Mouse (Mus musculus): ENCODE measurements around the gene Lrpprc.

- TF ChIP-seq CTCF (IDR thresholded peaks at IDR 0.05; ENCODE audit: low read depth, low read length) = no peak
- no peak for TF ChIP-seq POLR2AphosphoS5 (IDR thresholded peaks at IDR 0.05; ENCODE audit: insufficient replicate concordance, low read depth, low read length)
- no peak for TF ChIP-seq GATA1 (IDR thresholded peaks at IDR 0.05; ENCODE audit: borderline replicate concordance, low read length)
- TF ChIP-seq TAL1 (conservative IDR thresholded peaks at IDR 0.05; ENCODE audit: low read depth, low read length) = no peak
Measured at GRCm38 (mm10) chr17:84814905-84815304, 24.3 kb upstream of the Lrpprc start.
